Mouse (Mus musculus): ENCODE results near the gene Kcnj14. TPM values are rescaled to one million over a fixed set of nuclear protein-coding genes. Genes with fewer than 3 reads are reported as not detected.
A peak's percentile ranks its signal among the peaks of the same experiment; 100 is the strongest.

Gene Kcnj14
- 1.1 TPM in 2 replicates for polyA plus RNA-seq (2015; fragmentation: Nextera tagmentation; extraction: Ambion mirVana)

GRCm38 (mm10) chr7:45824598-45824997 is at the start of gene Kcnj14:
Gene Kcnj14, minus strand, starts transcription at chr7:45824782.
- ATAC-seq (replicated peaks): no peak
- H3K9me3 ChIP-seq: no peaks in the 10 kb centered on the region
- no peak within 1 kb of the TSS for H3K4me3 ChIP-seq
- no peak within 1 kb of the TSS for H3K9ac ChIP-seq
- H3K27me3 ChIP-seq (replicated peaks): no peaks in the 10 kb centered on the region
- H3K36me3 ChIP-seq (replicated peaks): peaks cover 32% of the 10 kb centered on the region
- peaks cover 2% of the 10 kb centered on the region for H3K4me1 ChIP-seq
- no peak within 1 kb of the TSS for H3K27ac ChIP-seq
- H3K4me2 ChIP-seq: no peak within 1 kb of the TSS
- WGBS: 69% methylated on average over 7 of the region's 7 CpGs

GRCm38 (mm10) chr7:45873061-45873947 is 48.7 kb upstream of the Kcnj14 start:
- ATAC-seq (replicated peaks): peak; percentile 22
- peak overlapping the region; percentile 59 for H3K4me2 ChIP-seq
- WGBS: 3% methylated on average over 28 of the region's 28 CpGs

GRCm38 (mm10) chr7:45872624-45873023 is 48.0 kb upstream of the Kcnj14 start, which contains the start of gene Kdelr1:
Gene Kdelr1, plus strand, starts transcription at chr7:45872772.
- Histone ChIP-seq H3K27ac (peak within 1 kb of the TSS; percentile 83), H3K4me2 (peak within 1 kb of the TSS; percentile 59), H3K9me3 (no peaks in the 10 kb centered on the region), H3K9ac (peak within 1 kb of the TSS; percentile 66), H3K4me1 (peaks cover 57% of the 10 kb centered on the region), H3K4me3 (peak within 1 kb of the TSS; percentile 64), H3K27me3 (replicated peaks) (no peaks in the 10 kb centered on the region), H3K36me3 (replicated peaks) (peaks cover 11% of the 10 kb centered on the region; the same call in 1 of the 2 replicates)
- ATAC-seq (replicated peaks): peak; percentile 61
- WGBS: under 1% methylated on average over 18 of the region's 18 CpGs

More at GRCm38 (mm10) chr7:45873061-45873947, 48.7 kb upstream of the Kcnj14 start:
- H3K36me3 ChIP-seq (replicated peaks): peaks cover 12% of the 10 kb centered on the region; the same call in 1 of the 2 replicates
- H3K27ac ChIP-seq: peak overlapping the region; percentile 83
- peaks cover 50% of the 10 kb centered on the region for H3K4me1 ChIP-seq
- H3K9me3 ChIP-seq: no peaks in the 10 kb centered on the region
- peak overlapping the region; percentile 64 for H3K4me3 ChIP-seq
- H3K9ac ChIP-seq: peak overlapping the region; percentile 66
- no peaks in the 10 kb centered on the region for H3K27me3 ChIP-seq (replicated peaks)

GRCm38 (mm10) chr7:45870282-45871058 is 45.9 kb upstream of the Kcnj14 start:
- WGBS: 1% methylated on average over 30 of the region's 30 CpGs
- peaks cover 66% of the 10 kb centered on the region for H3K4me1 ChIP-seq
- H3K9me3 ChIP-seq: no peaks in the 10 kb centered on the region
- peak; percentile 31 for ATAC-seq (replicated peaks)
- H3K27me3 ChIP-seq (replicated peaks): no peaks in the 10 kb centered on the region
- no peaks in the 10 kb centered on the region; the same call in 1 of the 2 replicates for H3K36me3 ChIP-seq (replicated peaks)
- peak overlapping the region; percentile 90 for H3K9ac ChIP-seq
- peak overlapping the region; percentile 68 for H3K27ac ChIP-seq
- H3K4me2 ChIP-seq: peak overlapping the region; percentile 87
- peak overlapping the region; percentile 68 for H3K4me3 ChIP-seq

- Histone ChIP-seq H3K36me3 (replicated peaks) (no peaks in the 10 kb centered on the region; the same call in 1 of the 2 replicates), H3K4me1 (peaks cover 61% of the 10 kb centered on the region), H3K27ac (peak overlapping the region; percentile 14), H3K27me3 (replicated peaks) (no peaks in the 10 kb centered on the region), H3K9me3 (no peaks in the 10 kb centered on the region), H3K9ac (peak overlapping the region; percentile 90), H3K4me2 (peak overlapping the region; percentile 87), H3K4me3 (peak overlapping the region; percentile 68)
- ATAC-seq (replicated peaks): no peak
- 5% methylated on average over 14 of the region's 14 CpGs for WGBS
Observed at GRCm38 (mm10) chr7:45869787-45870186, 45.2 kb upstream of the Kcnj14 start.

- WGBS: 8% methylated on average over 8 of the region's 8 CpGs
- Histone ChIP-seq H3K4me2 (peak overlapping the region; percentile 87), H3K9me3 (no peaks in the 10 kb centered on the region), H3K36me3 (replicated peaks) (no peaks in the 10 kb centered on the region), H3K4me3 (peak overlapping the region; percentile 68), H3K27ac (peak overlapping the region; percentile 14), H3K9ac (peak overlapping the region; percentile 90), H3K4me1 (peaks cover 55% of the 10 kb centered on the region), H3K27me3 (replicated peaks) (no peaks in the 10 kb centered on the region)
- no peak for ATAC-seq (replicated peaks)
Observed at GRCm38 (mm10) chr7:45869107-45869670, 44.6 kb upstream of the Kcnj14 start.

- Histone ChIP-seq H3K9me3 (no peaks in the 10 kb centered on the region), H3K4me3 (peak overlapping the region; percentile 68), H3K4me2 (peak overlapping the region; percentile 87), H3K9ac (no peak overlapping the region; the same call in 1 of the 2 replicates), H3K36me3 (replicated peaks) (no peaks in the 10 kb centered on the region), H3K27ac (no peak overlapping the region), H3K27me3 (replicated peaks) (no peaks in the 10 kb centered on the region), H3K4me1 (peaks cover 47% of the 10 kb centered on the region)
- WGBS: 4% methylated on average over 2 of the region's 2 CpGs
- no peak for ATAC-seq (replicated peaks)
Observed at GRCm38 (mm10) chr7:45867871-45868270, 43.3 kb upstream of the Kcnj14 start.

- Histone ChIP-seq H3K9me3 (no peaks in the 10 kb centered on the region), H3K27ac (peak overlapping the region; percentile 78), H3K4me2 (peak overlapping the region; percentile 87), H3K27me3 (replicated peaks) (0 out of 2 replicates have a peak, but pooled peaks cover 4% of the 10 kb centered on the region), H3K4me1 (peaks cover 47% of the 10 kb centered on the region), H3K9ac (peak overlapping the region; percentile 88), H3K4me3 (peak overlapping the region; percentile 68), H3K36me3 (replicated peaks) (no peaks in the 10 kb centered on the region)
- under 1% methylated on average over 103 of the region's 117 CpGs for WGBS
- ATAC-seq (replicated peaks): peak; percentile 51
Observed at GRCm38 (mm10) chr7:45865925-45866910, 41.6 kb upstream of the Kcnj14 start.

- no peak overlapping the region for H3K4me3 ChIP-seq
- H3K4me2 ChIP-seq: no peak overlapping the region
- no peak overlapping the region for H3K9ac ChIP-seq
- no peak for ATAC-seq (replicated peaks)
- no peak overlapping the region for H3K27ac ChIP-seq
- H3K9me3 ChIP-seq: no peaks in the 10 kb centered on the region
- WGBS: 63% methylated on average over 3 of the region's 3 CpGs
- H3K36me3 ChIP-seq (replicated peaks): no peaks in the 10 kb centered on the region
- 0 out of 2 replicates have a peak, but pooled peaks cover 4% of the 10 kb centered on the region for H3K27me3 ChIP-seq (replicated peaks)
- peaks cover 38% of the 10 kb centered on the region for H3K4me1 ChIP-seq
Observed at GRCm38 (mm10) chr7:45864435-45864834, 39.9 kb upstream of the Kcnj14 start.

- WGBS: 87% methylated on average over 7 of the region's 7 CpGs
- no peak overlapping the region for H3K27ac ChIP-seq
- no peak for ATAC-seq (replicated peaks)
Observed at GRCm38 (mm10) chr7:45862804-45863203, 38.2 kb upstream of the Kcnj14 start.

GRCm38 (mm10) chr7:45859008-45859407 is 34.4 kb upstream of the Kcnj14 start:
- H3K9me3 ChIP-seq: no peaks in the 10 kb centered on the region
- no peaks in the 10 kb centered on the region for H3K36me3 ChIP-seq (replicated peaks)
- ATAC-seq (replicated peaks): no peak
- no peak overlapping the region for H3K9ac ChIP-seq
- no peak overlapping the region for H3K27ac ChIP-seq
- WGBS: 69% methylated on average over 4 of the region's 4 CpGs
- H3K4me2 ChIP-seq: no peak overlapping the region
- H3K4me1 ChIP-seq: peaks cover 17% of the 10 kb centered on the region
- H3K27me3 ChIP-seq (replicated peaks): peaks cover 21% of the 10 kb centered on the region
- H3K4me3 ChIP-seq: no peak overlapping the region

More at GRCm38 (mm10) chr7:45862804-45863203, 38.2 kb upstream of the Kcnj14 start:
- Histone ChIP-seq H3K27me3 (replicated peaks) (peaks cover 7% of the 10 kb centered on the region; the same call in 1 of the 2 replicates), H3K36me3 (replicated peaks) (no peaks in the 10 kb centered on the region), H3K4me2 (no peak overlapping the region), H3K9me3 (no peaks in the 10 kb centered on the region), H3K4me1 (peaks cover 23% of the 10 kb centered on the region), H3K4me3 (no peak overlapping the region), H3K9ac (no peak overlapping the region)
